Mouse (Mus musculus) brown adipose tissue, adult 24 weeks (tissue): ENCODE results near the gene Mal. TPM values are rescaled to one million over a fixed set of nuclear protein-coding genes. Genes with fewer than 3 reads are reported as not detected.

Experiments
- H3K27ac ChIP-seq: fragments of 200-500 bp; replicated peaks from 2 replicates; pipeline ENCODE4 v1.5.1; 2012; ENCODE audit warnings: low read depth, mild to moderate bottlenecking, low read length
- H3K4me1 ChIP-seq: fragments of 200-500 bp; 2 replicates; pipeline ENCODE4 v1.6.1; 2012; ENCODE audit warnings: low read length, mixed read lengths; ENCODE audit not compliant: control insufficient read depth, insufficient read depth, insufficient read length
- H3K4me3 ChIP-seq: fragments of 200-500 bp; 2 replicates; pipeline ENCODE4 v1.5.1; 2012; ENCODE audit warnings: low read depth, mild to moderate bottlenecking, low read length, moderate library complexity; ENCODE audit not compliant: insufficient read depth
- polyA plus RNA-seq: library from polyadenylated mRNA; stranded (reverse); fragments of >200 nt; gene quantifications from 2 replicates; pipeline ENCODE4 v1.2.4, GENCODE M21; 2012; ENCODE audit not compliant: missing spikeins, insufficient read depth, insufficient read length

Gene Mal
- polyA plus RNA-seq: 1.5 TPM in 2 replicates

GRCm38 (mm10) chr2:127656086-127656720, at the start of gene Mal:
Gene Mal (minus strand): TSS chr2:127656695.
- Histone ChIP-seq H3K4me3 (peak within 1 kb of the TSS; percentile 30), H3K27ac (no peak within 1 kb of the TSS), H3K4me1 (peaks cover 4% of the 10 kb centered on the region; the same call in 1 of the 2 replicates)

- no peak overlapping the region for H3K27ac ChIP-seq
- H3K4me1 ChIP-seq: no peaks in the 10 kb centered on the region
- no peak overlapping the region for H3K4me3 ChIP-seq
These were observed 48.8 kb upstream of the Mal start for GRCm38 (mm10) chr2:127705267-127705666.

GRCm38 (mm10) chr2:127689239-127689638, 32.7 kb upstream of the Mal start:
- Histone ChIP-seq H3K4me3 (no peak overlapping the region), H3K4me1 (no peaks in the 10 kb centered on the region), H3K27ac (no peak overlapping the region)

GRCm38 (mm10) chr2:127683687-127684331, 27.3 kb upstream of the Mal start:
- Histone ChIP-seq H3K4me3 (no peak overlapping the region), H3K4me1 (no peaks in the 10 kb centered on the region), H3K27ac (no peak overlapping the region)

GRCm38 (mm10) chr2:127667843-127668506, 11.5 kb upstream of the Mal start:
- Histone ChIP-seq H3K27ac (no peak overlapping the region), H3K4me3 (no peak overlapping the region)

GRCm38 (mm10) chr2:127667015-127667414, 10.5 kb upstream of the Mal start:
- Histone ChIP-seq H3K27ac (no peak overlapping the region), H3K4me3 (no peak overlapping the region), H3K4me1 (no peaks in the 10 kb centered on the region)

More at GRCm38 (mm10) chr2:127667843-127668506, 11.5 kb upstream of the Mal start:
- H3K4me1 ChIP-seq: no peaks in the 10 kb centered on the region

- no peak overlapping the region for H3K27ac ChIP-seq
- no peak overlapping the region for H3K4me3 ChIP-seq
- H3K4me1 ChIP-seq: no peaks in the 10 kb centered on the region
These were observed 6.2 kb upstream of the Mal start for GRCm38 (mm10) chr2:127662708-127663107.

GRCm38 (mm10) chr2:127655419-127655818, 1.1 kb downstream of the Mal start:
- H3K4me1 ChIP-seq: peaks cover 4% of the 10 kb centered on the region; the same call in 1 of the 2 replicates
- H3K27ac ChIP-seq: no peak overlapping the region
- H3K4me3 ChIP-seq: 0 out of 2 replicates have a peak overlapping the region, but pooled peaks have one; percentile 13

GRCm38 (mm10) chr2:127654786-127655185, 1.7 kb downstream of the Mal start:
- H3K4me1 ChIP-seq: peaks cover 4% of the 10 kb centered on the region; the same call in 1 of the 2 replicates
- H3K4me3 ChIP-seq: no peak overlapping the region
- no peak overlapping the region for H3K27ac ChIP-seq

GRCm38 (mm10) chr2:127652805-127653204, 3.7 kb downstream of the Mal start:
- Histone ChIP-seq H3K4me1 (peaks cover 4% of the 10 kb centered on the region; the same call in 1 of the 2 replicates), H3K4me3 (no peak overlapping the region)

GRCm38 (mm10) chr2:127652335-127652734, 4.2 kb downstream of the Mal start:
- no peak overlapping the region for H3K4me3 ChIP-seq
- peaks cover 4% of the 10 kb centered on the region; the same call in 1 of the 2 replicates for H3K4me1 ChIP-seq
- H3K27ac ChIP-seq: no peak overlapping the region

More at GRCm38 (mm10) chr2:127652805-127653204, 3.7 kb downstream of the Mal start:
- H3K27ac ChIP-seq: no peak overlapping the region

- H3K4me1 ChIP-seq: peaks cover 4% of the 10 kb centered on the region; the same call in 1 of the 2 replicates
- H3K27ac ChIP-seq: no peak overlapping the region
These were observed 4.9 kb downstream of the Mal start for GRCm38 (mm10) chr2:127651601-127652000.

GRCm38 (mm10) chr2:127649921-127650320, 6.6 kb downstream of the Mal start:
- H3K4me3 ChIP-seq: no peak overlapping the region
- H3K27ac ChIP-seq: no peak overlapping the region
- H3K4me1 ChIP-seq: no peaks in the 10 kb centered on the region

More at GRCm38 (mm10) chr2:127651601-127652000, 4.9 kb downstream of the Mal start:
- no peak overlapping the region for H3K4me3 ChIP-seq

GRCm38 (mm10) chr2:127648145-127648544, 8.3 kb downstream of the Mal start:
- Histone ChIP-seq H3K4me1 (no peaks in the 10 kb centered on the region), H3K27ac (no peak overlapping the region), H3K4me3 (no peak overlapping the region)

GRCm38 (mm10) chr2:127646875-127647274, 9.6 kb downstream of the Mal start:
- Histone ChIP-seq H3K27ac (no peak overlapping the region), H3K4me3 (no peak overlapping the region), H3K4me1 (no peaks in the 10 kb centered on the region)
